Mouse (Mus musculus): ENCODE measurements around the gene Hist1h2bn.
"Not testable (repeated sequence)": the region's sequence is repeated elsewhere in the genome, so short reads cannot be mapped to it uniquely, and the experiment has no call there.

The Hist1h2bn gene

GRCm38 (mm10) chr13:21753524-21754285 is at the start of gene Hist1h2bn, which contains the start of gene Hist1h2ak:
Gene Hist1h2bn, plus strand, starts transcription at chr13:21754123.
Gene Hist1h2ak, minus strand, starts transcription at chr13:21753827.
- peak; percentile 47 to 83 for DNase-seq

GRCm38 (mm10) chr13:21706669-21707068 is 47.3 kb upstream of the Hist1h2bn start:
- no peak for DNase-seq

- DNase-seq = peak; percentile 87 to 93
These were observed 43.8 kb upstream of the Hist1h2bn start for GRCm38 (mm10) chr13:21710031-21710711.

GRCm38 (mm10) chr13:21710821-21711525 is 43.0 kb upstream of the Hist1h2bn start:
- DNase-seq = peak; percentile 68 to 81

DNA sequence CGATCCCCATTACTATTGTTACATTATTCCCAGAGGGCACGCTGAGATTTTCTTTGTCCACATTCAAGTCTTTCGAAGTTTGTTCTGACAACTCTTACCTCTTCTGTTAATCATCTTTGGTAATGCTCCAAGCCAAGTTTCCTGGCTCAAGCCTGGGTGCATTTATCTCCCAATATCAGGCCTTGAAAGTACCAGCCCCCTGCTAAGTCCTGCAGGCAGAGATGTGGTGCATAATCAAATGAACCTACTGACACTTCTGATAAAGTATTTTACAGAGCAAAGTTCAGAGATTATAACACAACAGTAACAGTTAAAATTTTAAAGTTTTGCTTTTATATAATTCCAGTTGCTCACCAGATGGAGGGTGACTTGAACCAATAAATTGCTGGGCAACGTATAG is 42.2 kb upstream of the Hist1h2bn start:
- no peak for DNase-seq

DNA sequence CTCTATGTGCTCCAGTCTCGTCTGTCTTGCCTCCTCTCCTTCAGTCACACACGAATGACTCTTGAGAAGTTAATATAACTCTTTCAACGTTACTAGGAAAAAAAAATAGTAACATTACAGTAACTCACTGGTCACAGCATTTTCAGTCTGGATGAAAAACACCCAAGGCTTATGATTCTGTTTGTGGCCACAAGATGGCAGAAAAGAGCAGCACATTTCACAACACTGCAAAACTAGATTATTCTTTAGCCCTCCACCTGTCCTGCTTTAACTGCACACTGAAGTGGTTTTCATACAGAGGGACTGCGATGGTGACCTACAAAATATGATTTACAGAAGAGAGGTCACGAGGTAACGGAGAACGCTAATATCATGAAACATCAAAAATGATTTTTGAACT is 39.2 kb upstream of the Hist1h2bn start:
- peak; percentile 62 to 75 for DNase-seq

DNA sequence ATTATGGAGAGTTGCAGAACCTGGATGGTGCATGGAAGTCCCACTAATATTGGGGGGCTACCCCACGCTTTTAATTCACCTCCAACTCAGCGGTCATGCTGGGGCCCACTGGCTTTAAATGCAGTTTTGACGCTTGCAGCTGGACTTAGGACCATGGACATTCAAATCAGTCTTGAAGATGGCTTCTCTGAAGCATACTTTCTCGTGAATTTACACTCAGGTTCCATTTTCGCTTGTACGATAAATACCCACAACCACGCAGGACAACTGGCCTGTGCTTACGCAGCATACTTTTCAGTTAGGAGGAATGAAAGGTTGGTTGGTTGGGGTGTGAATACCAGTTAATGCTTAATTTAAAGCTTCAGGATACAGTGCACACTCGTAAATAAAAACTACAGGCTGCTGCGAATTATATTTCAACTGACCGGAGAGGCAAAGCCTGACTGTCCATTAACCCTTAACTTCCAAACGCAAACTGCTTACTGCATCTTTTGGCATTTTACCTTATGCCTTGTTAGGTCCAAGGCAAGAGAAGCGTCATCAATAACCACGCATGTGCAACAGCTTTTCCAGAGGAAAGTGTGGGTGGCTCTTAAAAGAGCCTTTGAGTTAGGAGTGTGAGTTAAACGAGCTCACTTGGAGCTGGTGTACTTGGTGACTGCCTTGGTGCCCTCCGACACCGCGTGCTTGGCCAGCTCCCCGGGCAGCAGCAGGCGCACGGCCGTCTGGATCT is 38.6 kb upstream of the Hist1h2bn start:
- no peak for DNase-seq

DNA sequence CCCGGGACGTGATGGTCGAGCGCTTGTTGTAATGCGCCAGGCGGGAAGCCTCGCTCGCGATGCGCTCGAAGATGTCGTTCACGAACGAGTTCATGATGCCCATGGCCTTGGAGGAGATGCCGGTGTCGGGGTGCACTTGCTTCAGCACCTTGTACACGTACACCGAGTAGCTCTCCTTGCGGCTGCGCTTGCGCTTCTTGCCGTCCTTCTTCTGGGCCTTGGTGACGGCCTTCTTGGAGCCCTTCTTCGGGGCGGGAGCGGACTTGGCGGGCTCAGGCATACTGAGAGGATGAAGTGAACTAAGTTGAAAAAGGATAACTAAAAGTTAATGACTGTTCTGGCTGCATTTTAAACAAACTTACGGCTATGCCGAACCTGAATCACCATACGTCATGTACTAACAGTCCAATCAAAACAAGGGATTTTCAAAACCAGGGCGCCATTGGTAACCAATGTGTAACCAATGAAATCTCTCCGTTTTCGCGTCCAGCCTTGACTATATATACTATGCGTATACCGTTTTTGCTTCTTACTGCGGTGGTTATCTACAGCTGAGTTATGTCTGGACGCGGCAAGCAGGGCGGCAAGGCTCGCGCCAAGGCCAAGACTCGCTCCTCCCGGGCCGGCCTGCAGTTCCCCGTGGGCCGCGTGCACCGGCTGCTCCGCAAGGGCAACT is 37.9 kb upstream of the Hist1h2bn start, which contains the start of the genes Hist1h2bl and Hist1h2ai:
Gene Hist1h2bl, minus strand, starts transcription at position 280 of the 676 bp plus-strand sequence.
Gene Hist1h2ai, plus strand, starts transcription at position 559 of the 676 bp plus-strand sequence.
- DNase-seq = peak; percentile 60 to 87

DNA sequence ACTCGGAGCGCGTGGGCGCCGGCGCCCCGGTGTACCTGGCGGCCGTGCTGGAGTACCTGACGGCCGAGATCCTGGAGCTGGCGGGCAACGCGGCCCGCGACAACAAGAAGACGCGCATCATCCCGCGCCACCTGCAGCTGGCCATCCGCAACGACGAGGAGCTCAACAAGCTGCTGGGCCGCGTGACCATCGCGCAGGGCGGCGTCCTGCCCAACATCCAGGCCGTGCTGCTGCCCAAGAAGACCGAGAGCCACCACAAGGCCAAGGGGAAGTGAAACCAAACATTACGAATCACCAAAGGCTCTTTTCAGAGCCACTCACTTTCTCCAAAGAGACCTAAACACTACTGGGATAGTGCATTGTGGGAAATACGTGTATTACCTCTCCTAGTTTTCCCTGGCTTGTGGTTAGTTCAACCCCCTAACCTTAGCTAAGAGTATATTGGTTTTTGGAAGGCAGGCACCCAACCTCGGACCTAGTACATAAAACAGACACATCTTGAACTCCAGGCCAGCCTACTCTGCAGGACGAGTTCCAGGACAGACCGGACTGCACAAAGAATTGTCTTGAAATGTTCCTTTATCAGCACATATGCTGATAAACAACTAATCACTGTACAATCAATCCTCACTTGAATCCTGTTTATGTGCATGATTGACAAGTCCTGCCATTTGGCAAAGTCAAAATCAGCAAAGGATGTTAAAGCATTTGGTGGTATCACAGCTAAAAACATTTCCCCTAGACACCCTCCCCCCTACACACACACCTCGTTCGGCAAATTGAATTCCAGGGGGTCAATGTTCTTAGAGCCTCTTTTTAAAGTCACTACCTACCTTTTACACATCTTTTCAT is 37.2 kb upstream of the Hist1h2bn start:
- DNase-seq = not testable (repeated sequence)

DNA sequence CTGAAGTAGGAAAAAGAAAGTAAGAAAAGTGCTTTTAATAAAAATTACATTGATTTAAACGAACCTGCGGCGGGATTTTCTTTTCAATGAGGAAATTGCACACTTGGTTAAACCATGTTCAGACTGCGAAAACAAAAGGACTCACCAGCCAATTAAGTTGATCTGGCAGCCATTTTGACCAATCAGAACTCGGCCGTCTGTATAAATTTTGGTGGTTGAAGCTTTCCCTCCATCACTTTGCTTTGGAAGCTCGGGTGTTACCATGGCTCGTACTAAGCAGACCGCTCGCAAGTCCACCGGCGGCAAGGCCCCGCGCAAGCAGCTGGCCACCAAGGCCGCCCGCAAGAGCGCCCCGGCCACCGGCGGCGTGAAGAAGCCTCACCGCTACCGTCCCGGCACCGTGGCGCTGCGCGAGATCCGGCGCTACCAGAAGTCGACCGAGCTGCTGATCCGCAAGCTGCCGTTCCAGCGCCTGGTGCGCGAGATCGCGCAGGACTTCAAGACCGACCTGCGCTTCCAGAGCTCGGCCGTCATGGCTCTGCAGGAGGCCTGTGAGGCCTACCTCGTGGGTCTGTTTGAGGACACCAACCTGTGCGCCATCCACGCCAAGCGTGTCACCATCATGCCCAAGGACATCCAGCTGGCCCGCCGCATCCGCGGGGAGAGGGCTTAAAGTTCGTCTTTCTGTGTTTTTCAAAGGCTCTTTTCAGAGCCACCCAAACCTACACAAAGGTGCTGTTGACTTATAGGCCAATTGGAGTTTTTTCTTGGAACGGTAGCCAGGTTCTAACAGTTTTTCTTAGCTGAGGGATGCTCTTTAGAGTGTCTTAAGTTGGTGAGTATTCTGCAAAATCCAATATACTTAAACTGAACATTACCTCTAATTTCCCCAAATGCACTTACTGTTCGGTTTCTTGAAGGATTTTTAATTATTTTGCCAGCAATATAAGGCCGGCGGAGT is 36.2 kb upstream of the Hist1h2bn start, which contains the start of gene Hist1h3h:
Gene Hist1h3h, plus strand, starts transcription at position 263 of the 961 bp plus-strand sequence.
- peak; percentile 74 to 78 for DNase-seq

DNA sequence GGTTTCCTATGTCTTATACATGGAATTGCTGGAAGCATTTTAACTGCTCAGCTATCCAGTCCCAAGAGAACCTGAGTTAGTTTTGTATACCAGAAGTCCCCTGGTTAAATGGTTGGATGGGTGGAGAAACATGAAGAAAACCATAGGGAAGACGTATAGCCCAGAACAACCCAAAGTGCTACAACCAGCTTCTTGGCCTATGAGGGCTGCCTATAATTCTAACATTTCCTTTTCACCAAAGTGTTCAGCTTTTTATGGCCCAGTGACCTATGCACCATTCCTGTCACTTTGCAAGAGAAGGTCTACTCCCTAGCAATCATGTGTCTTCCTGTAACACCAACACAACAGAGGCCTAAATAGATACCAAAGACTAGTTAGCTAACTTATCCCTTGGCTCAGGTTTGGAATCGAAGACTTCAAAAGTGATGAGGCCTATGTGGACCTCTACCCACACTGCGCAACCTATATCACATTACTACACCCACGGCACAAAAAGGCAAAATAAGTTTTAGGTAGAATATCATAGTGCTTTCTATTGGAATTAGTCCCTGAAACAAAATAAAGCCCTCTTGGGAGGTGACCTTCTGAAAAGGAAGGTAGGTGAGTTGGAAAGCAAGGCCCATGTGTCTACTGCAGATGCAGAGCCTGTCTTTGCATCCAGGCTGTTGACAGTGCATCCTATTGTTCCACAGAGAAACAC is 35.4 kb upstream of the Hist1h2bn start:
- no peak for DNase-seq

DNA sequence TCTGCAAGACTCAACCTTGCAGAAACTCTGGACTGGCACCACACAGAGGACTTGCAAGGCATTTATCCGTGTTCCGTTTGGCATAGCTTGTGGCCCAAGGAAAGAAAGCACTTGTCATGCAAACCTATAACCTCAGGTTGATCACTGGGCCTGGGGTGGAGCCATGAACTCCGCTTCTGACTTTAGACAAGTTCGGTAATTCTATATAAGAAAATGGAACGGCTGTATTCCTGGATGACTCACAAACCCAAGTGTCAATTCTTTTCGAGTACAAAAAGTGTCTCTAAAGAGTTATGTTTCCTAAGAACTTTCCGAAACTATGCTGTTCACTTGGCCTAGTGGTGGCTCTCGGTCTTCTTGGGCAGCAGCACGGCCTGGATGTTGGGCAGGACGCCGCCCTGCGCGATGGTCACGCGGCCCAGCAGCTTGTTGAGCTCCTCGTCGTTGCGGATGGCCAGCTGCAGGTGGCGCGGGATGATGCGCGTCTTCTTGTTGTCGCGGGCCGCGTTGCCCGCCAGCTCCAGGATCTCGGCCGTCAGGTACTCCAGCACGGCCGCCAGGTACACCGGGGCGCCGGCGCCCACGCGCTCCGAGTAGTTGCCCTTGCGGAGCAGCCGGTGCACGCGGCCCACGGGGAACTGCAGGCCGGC is 32.7 kb upstream of the Hist1h2bn start:
- DNase-seq = not testable (repeated sequence)

DNA sequence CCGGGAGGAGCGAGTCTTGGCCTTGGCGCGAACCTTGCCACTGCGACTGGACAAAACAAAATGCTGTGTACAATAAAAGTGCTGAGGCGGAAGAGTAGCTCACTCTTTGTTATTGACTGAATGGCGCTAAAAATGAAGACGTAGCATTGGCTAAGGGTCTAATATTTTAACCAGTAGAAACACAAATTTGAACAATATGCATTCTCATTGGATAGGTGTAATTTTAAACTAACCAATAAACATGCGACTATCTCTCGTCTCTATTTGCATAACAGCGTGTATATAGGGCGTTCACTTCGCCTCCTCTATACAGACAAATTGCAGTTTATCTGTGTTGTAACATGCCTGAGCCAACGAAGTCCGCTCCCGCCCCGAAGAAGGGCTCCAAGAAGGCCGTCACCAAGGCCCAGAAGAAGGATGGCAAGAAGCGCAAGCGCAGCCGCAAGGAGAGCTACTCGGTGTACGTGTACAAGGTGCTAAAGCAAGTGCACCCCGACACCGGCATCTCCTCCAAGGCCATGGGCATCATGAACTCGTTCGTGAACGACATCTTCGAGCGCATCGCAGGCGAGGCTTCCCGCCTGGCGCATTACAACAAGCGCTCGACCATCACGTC is 32.1 kb upstream of the Hist1h2bn start, which contains the start of gene Hist1h2bm:
Gene Hist1h2bm, plus strand, starts transcription at position 288 of the 616 bp plus-strand sequence.
- DNase-seq = peak; percentile 37 to 76

- no peak for DNase-seq
These were observed 31.5 kb upstream of the Hist1h2bn start for GRCm38 (mm10) chr13:21722373-21722925.

DNA sequence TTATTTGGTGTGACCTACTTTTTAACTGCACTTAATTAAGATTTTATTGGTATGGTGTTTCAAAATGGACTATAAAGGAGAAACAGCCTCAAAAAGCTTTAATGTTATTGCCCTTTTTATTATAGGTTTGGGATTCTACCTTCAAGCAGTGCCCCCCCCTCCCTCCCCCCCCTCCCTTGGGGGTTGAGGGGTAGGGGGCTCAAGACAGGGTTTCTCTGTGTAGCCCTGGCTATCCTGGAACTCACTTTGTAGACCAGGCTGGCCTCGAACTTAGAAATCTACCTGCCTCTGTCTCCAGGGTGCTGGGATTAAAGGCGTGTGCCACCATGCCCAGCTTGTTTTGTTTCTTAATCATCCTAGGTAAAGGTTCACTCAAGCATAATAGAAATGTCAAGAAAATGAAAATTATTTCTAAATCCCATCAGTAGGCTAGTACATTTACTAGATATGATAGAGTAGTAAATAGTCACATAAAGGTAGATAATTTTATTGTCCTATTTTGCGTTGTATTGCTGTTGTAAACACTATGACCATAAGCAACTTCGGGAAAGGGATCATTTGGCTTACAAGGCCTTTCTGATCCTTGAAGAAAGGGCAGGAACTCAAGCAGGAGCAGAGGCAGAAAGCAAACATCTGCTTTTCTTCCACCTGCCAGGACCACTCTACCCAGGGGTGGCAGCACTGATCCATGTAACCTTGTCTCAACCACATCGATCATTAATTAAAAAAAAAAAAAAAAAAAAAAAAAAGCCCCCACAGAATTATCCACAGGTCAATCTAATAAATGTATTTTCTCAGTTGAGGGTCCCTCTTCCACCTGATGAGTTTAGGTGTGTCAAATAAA is 30.7 kb upstream of the Hist1h2bn start:
- DNase-seq = no peak

DNA sequence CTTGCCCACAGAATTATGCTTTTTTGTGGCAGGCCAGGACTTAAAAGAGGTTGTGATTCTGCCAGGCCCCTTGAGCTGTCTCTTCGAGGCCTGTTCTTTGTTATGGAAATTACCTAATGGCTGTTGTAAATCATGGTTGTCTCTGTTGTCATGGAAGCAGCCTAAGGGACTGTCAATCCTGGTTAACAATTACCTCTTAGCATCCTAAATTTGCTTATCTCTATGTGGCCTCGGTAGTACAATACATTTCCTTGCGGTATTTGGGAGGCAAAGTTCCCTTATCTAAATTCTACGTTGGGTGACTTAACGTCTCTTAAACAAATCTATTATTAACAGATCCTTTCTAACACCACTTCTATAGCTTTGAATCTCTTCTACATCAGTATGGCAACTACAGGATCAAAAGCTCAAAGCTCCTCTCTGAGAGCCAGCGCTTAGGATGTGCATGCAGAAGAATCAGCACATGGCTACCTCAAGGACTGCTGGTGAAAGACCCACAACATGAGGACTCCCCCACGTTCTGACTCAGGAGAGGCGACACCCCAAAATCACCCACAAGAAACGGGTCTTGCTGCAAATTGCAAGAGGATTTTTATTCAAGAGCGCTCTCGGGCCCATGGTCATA is 25.9 kb upstream of the Hist1h2bn start:
- DNase-seq = no peak

All from kidney, postnatal 36 days (tissue).